29 mouse cellular contexts compared by ENCODE assay signal in the genomic region with DNA sequence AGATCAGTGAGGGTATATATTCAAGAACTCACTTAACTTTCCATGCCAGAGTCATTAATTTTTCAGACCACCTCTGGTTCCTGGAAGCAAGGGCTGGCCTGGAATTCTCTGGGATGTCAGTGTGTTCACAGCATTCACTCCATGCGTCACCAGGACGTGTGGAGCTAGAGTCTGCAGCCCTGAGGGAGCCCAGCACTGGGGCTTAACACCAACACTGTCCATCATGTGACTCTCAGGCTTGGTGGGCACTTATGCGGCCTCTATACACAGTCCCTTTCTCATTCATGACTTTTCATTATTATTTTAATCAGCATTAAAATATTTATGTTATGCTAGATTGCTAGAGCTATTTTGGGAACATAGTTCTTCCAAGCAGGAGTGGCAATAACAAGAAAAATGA.
DNase-seq lines count a peak whose midpoint lies in the region; ATAC-seq and TF ChIP-seq lines count a peak whose summit lies in the region.
"Had no signal": no experiment of that assay in that cellular context is flagged by ENCODE, and none has a peak within 500 bp of the region (broad histone marks: within the 10 kb centered on the region; RNA-seq: fewer than 3 reads in every experiment).

No protein-coding gene starts in this region.

- no peak for TF ChIP-seq EP300 in heart, adult 2 months (IDR thresholded peaks at IDR 0.05; ENCODE audit: insufficient read depth, low read depth, low read length)

- TF ChIP-seq CTCF in heart, adult 2 months (IDR thresholded peaks at IDR 0.05): no peak
- no peak for TF ChIP-seq CTCF in intestine, postnatal 0 days (IDR thresholded peaks at IDR 0.05; ENCODE audit: low read depth)

- H3K4me1 ChIP-seq in embryonic facial prominence, embryonic 14.5 days (ENCODE audit: control insufficient read depth, insufficient read depth, low read length): peaks cover 6% of the 10 kb centered on the region; the same call in 1 of the 2 replicates
- no peaks in the 10 kb centered on the region for H3K4me1 ChIP-seq in embryonic facial prominence, embryonic 10.5 days
- peaks cover 11 to 26% of the 10 kb centered on the region in 2 experiments for H3K4me1 ChIP-seq in heart, embryonic 14.5 days (ENCODE audit: control insufficient read depth in 2 of 2, insufficient read depth in 2 of 2, low read length in 2 of 2)
- peaks cover 3% of the 10 kb centered on the region; the same call in 1 of the 2 replicates for H3K4me1 ChIP-seq in heart, adult 2 months (ENCODE audit: control insufficient read depth, insufficient read depth, low read length)
- H3K4me1 ChIP-seq in intestine, embryonic 14.5 days (replicated peaks; ENCODE audit: control insufficient read depth, insufficient read depth, low read length): peaks cover 17% of the 10 kb centered on the region
- H3K4me1 ChIP-seq in intestine, postnatal 0 days (replicated peaks; ENCODE audit: control insufficient read depth, insufficient read depth, low read length): no peaks in the 10 kb centered on the region

- no peak overlapping the region for H3K27ac ChIP-seq in embryonic facial prominence, embryonic 14.5 days (replicated peaks; ENCODE audit: low read depth, low read length)
- no peak overlapping the region for H3K27ac ChIP-seq in embryonic facial prominence, embryonic 10.5 days (replicated peaks)
- H3K27ac ChIP-seq in heart, embryonic 14.5 days (replicated peaks in 1 of 2; ENCODE audit: control insufficient read depth in 1 of 2, insufficient read depth in 1 of 2, low read depth in 2 of 2, low read length in 2 of 2): peak overlapping the region; percentile 61 to 87
- H3K27ac ChIP-seq in heart, adult 2 months: no peak overlapping the region
- 0 out of 2 replicates have a peak overlapping the region, but pooled peaks have one; percentile 20 for H3K27ac ChIP-seq in intestine, embryonic 14.5 days (ENCODE audit: low read depth)
- H3K27ac ChIP-seq in intestine, postnatal 0 days (ENCODE audit: low read depth, low read length): no peak overlapping the region
- H3K27ac ChIP-seq: embryonic facial prominence, embryonic 15.5 days; layer of hippocampus, adult 2 months; liver, embryonic 14.5 days; macrophage had no signal

- H3K79me2 ChIP-seq in heart, adult 2 months (replicated peaks; ENCODE audit: control insufficient read depth, insufficient read depth, low read length): no peaks in the 10 kb centered on the region

- intact Hi-C loops in heart, adult 2 months (cut with DNase I): loop anchor here (5.0 kb wide), 2 partner anchors 192 to 247 kb away; a partner anchor contains a TSS

- no peaks in the 10 kb centered on the region for H3K27me3 ChIP-seq in embryonic facial prominence, embryonic 14.5 days (replicated peaks; ENCODE audit: control insufficient read depth, insufficient read depth, low read length)
- no peaks in the 10 kb centered on the region for H3K27me3 ChIP-seq in embryonic facial prominence, embryonic 10.5 days (replicated peaks; ENCODE audit: low read depth, poor library complexity, severe bottlenecking)
- no peaks in the 10 kb centered on the region for H3K27me3 ChIP-seq in heart, embryonic 14.5 days (ENCODE audit: control insufficient read depth, insufficient read depth, low read length)
- no peaks in the 10 kb centered on the region for H3K27me3 ChIP-seq in heart, adult 2 months (ENCODE audit: control insufficient read depth, insufficient read depth, low read length)
- no peaks in the 10 kb centered on the region for H3K27me3 ChIP-seq in intestine, embryonic 14.5 days (replicated peaks; ENCODE audit: control insufficient read depth, insufficient read depth, low read length)
- H3K27me3 ChIP-seq in intestine, postnatal 0 days (replicated peaks; ENCODE audit: control insufficient read depth, insufficient read depth, low read length): no peaks in the 10 kb centered on the region
- H3K27me3 ChIP-seq: CH12.LX; embryonic facial prominence, embryonic 15.5 days; forebrain, embryonic 12.5 days; hindbrain, embryonic 13.5 days had no signal

- 0 out of 2 replicates have a peak, but pooled peaks cover 4% of the 10 kb centered on the region for H3K9me3 ChIP-seq in embryonic facial prominence, embryonic 14.5 days (ENCODE audit: control insufficient read depth, low read length)
- no peaks in the 10 kb centered on the region for H3K9me3 ChIP-seq in embryonic facial prominence, embryonic 10.5 days
- 0 out of 2 replicates have a peak, but pooled peaks cover 4% of the 10 kb centered on the region for H3K9me3 ChIP-seq in heart, embryonic 14.5 days (ENCODE audit: control insufficient read depth, low read length)
- no peaks in the 10 kb centered on the region for H3K9me3 ChIP-seq in intestine, embryonic 14.5 days (ENCODE audit: control insufficient read depth, low read length)
- H3K9me3 ChIP-seq in intestine, postnatal 0 days (ENCODE audit: control insufficient read depth): no peaks in the 10 kb centered on the region
- H3K9me3 ChIP-seq: embryonic facial prominence, embryonic 15.5 days; forebrain, embryonic 12.5 days; hindbrain, embryonic 13.5 days had no signal

- H3K36me3 ChIP-seq in embryonic facial prominence, embryonic 14.5 days (ENCODE audit: control insufficient read depth, insufficient read depth, low read length): 0 out of 2 replicates have a peak, but pooled peaks cover 4% of the 10 kb centered on the region
- H3K36me3 ChIP-seq in embryonic facial prominence, embryonic 10.5 days (replicated peaks): peaks cover 46% of the 10 kb centered on the region
- H3K36me3 ChIP-seq in heart, embryonic 14.5 days (ENCODE audit: control insufficient read depth, insufficient read depth, low read length): peaks cover 25% of the 10 kb centered on the region
- peaks cover 2% of the 10 kb centered on the region; the same call in 1 of the 2 replicates for H3K36me3 ChIP-seq in heart, adult 2 months (ENCODE audit: control insufficient read depth, insufficient read depth, low read length)
- peaks cover 8% of the 10 kb centered on the region for H3K36me3 ChIP-seq in intestine, embryonic 14.5 days (ENCODE audit: control insufficient read depth, insufficient read depth, low read length)
- H3K36me3 ChIP-seq in intestine, postnatal 0 days (ENCODE audit: control insufficient read depth, insufficient read depth): 0 out of 2 replicates have a peak, but pooled peaks cover under 1% of the 10 kb centered on the region
- H3K36me3 ChIP-seq: embryonic facial prominence, embryonic 15.5 days had no signal

- TF ChIP-seq POLR2A in heart, adult 2 months (IDR thresholded peaks at IDR 0.05; ENCODE audit: insufficient read depth, low read depth, low read length): no peak

- no peak overlapping the region for H3K9ac ChIP-seq in embryonic facial prominence, embryonic 14.5 days (ENCODE audit: low read depth, low read length)
- H3K9ac ChIP-seq in heart, embryonic 14.5 days (ENCODE audit: low read length): peak overlapping the region; percentile 46; the same call in 1 of the 2 replicates
- no peak overlapping the region for H3K9ac ChIP-seq in heart, adult 2 months (ENCODE audit: low read depth, low read length)
- H3K9ac ChIP-seq in intestine, embryonic 14.5 days (ENCODE audit: low read length): no peak overlapping the region
- no peak overlapping the region for H3K9ac ChIP-seq in intestine, postnatal 0 days (ENCODE audit: low read depth, low read length)
- H3K9ac ChIP-seq: embryonic facial prominence, embryonic 15.5 days; forebrain, embryonic 12.5 days; hindbrain, embryonic 13.5 days; liver, embryonic 14.5 days had no signal

- peak; percentile 41; the same call in 1 of the 2 replicates for ATAC-seq in embryonic facial prominence, embryonic 14.5 days (ENCODE audit: low read depth)
- no peak for ATAC-seq in heart, embryonic 14.5 days (ENCODE audit: insufficient number of reproducible peaks, insufficient read depth, low FRiP score, low read depth)
- ATAC-seq in intestine, embryonic 14.5 days (replicated peaks; ENCODE audit: low FRiP score, low TSS enrichment, low read depth): no peak
- no peak for ATAC-seq in intestine, postnatal 0 days
- ATAC-seq: activated CD4-positive, CD25-positive, alpha-beta regulatory T cell, adult 4 months had no signal

- DNase-seq in embryonic facial prominence, embryonic 14.5 days (ENCODE audit: low spot score): no peak
- no peak for DNase-seq in embryonic facial prominence, embryonic 10.5 days (ENCODE audit: low spot score)
- no peak for DNase-seq in heart, adult 2 months
- no peak for DNase-seq in intestine, embryonic 14.5 days (ENCODE audit: low spot score)
- peak; percentile 25 for DNase-seq in retina, postnatal 1 day
- no peak for DNase-seq in retina, embryonic 14.5 days (ENCODE audit: low spot score)
- DNase-seq: adrenal gland, adult 2 months; adrenal gland, postnatal 36 days; cerebellum, adult 18-20 months; cerebellum, postnatal 10 days; gastrocnemius, postnatal 10 days; kidney, adult 2 months; kidney, postnatal 36 days; liver; lung, adult 2 months; lung, postnatal 10 days; right cerebral cortex, postnatal 25 days; thymus, adult 18-20 months; thymus, postnatal 25 days had no signal

- WGBS in embryonic facial prominence, embryonic 14.5 days: 64% methylated on average over 3 of the region's 3 CpGs
- 78% methylated on average over 3 of the region's 3 CpGs for WGBS in embryonic facial prominence, embryonic 10.5 days
- WGBS in heart, embryonic 14.5 days: 28% methylated on average over 3 of the region's 3 CpGs
- 69% methylated on average over 3 of the region's 3 CpGs for WGBS in heart, adult 2 months
- whole genome bisulfite sequencing in intestine, embryonic 14.5 days: 48% methylated on average over 3 of the region's 3 CpGs
- 53% methylated on average over 3 of the region's 3 CpGs for WGBS in intestine, postnatal 0 days

- H3K4me2 ChIP-seq in embryonic facial prominence, embryonic 14.5 days (ENCODE audit: low read depth, low read length): no peak overlapping the region
- peak overlapping the region; percentile 42 for H3K4me2 ChIP-seq in heart, embryonic 14.5 days (ENCODE audit: low read length)
- H3K4me2 ChIP-seq in intestine, embryonic 14.5 days (ENCODE audit: low read length): no peak overlapping the region
- no peak overlapping the region for H3K4me2 ChIP-seq in intestine, postnatal 0 days (replicated peaks; ENCODE audit: low read depth)
- H3K4me2 ChIP-seq: embryonic facial prominence, embryonic 15.5 days; forebrain, embryonic 12.5 days; hindbrain, embryonic 13.5 days had no signal

- H3K4me3 ChIP-seq in embryonic facial prominence, embryonic 14.5 days (ENCODE audit: low read depth, low read length): no peak overlapping the region
- H3K4me3 ChIP-seq in embryonic facial prominence, embryonic 10.5 days: no peak overlapping the region
- H3K4me3 ChIP-seq in heart, embryonic 14.5 days (ENCODE audit: control insufficient read depth in 1 of 2, insufficient read depth in 1 of 2, low read depth in 1 of 2, low read length in 2 of 2): no peak overlapping the region
- no peak overlapping the region for H3K4me3 ChIP-seq in heart, adult 2 months
- no peak overlapping the region for H3K4me3 ChIP-seq in intestine, embryonic 14.5 days (ENCODE audit: low read depth, low read length)
- H3K4me3 ChIP-seq in intestine, postnatal 0 days (ENCODE audit: low read depth, low read length): no peak overlapping the region
- H3K4me3 ChIP-seq: embryonic facial prominence, embryonic 15.5 days; forebrain, embryonic 12.5 days; hindbrain, embryonic 13.5 days; layer of hippocampus, adult 2 months had no signal

Comparison
In these comparisons a context has a peak if more than half of its experiments do, and no peak if none do; other contexts are left out.
1. H3K27ac ChIP-seq: peak in heart, embryonic 14.5 days (2 of 2) and intestine, embryonic 14.5 days (single experiment); none in embryonic facial prominence, embryonic 14.5 days (single experiment), embryonic facial prominence, embryonic 10.5 days (single experiment), heart, adult 2 months (single experiment) and intestine, postnatal 0 days (single experiment).